Mouse (Mus musculus) layer of hippocampus, adult 11-12 months (tissue): Measurements from ENCODE around the gene Fbn1.
A peak's percentile ranks its signal among the peaks of the same experiment; 100 is the strongest.

ENCODE experiments used
- DNase-seq: peaks from one replicate; pipeline ENCODE4 v3.0.0; 2022; ENCODE audit warnings: low spot score

Fbn1 gene

DNA sequence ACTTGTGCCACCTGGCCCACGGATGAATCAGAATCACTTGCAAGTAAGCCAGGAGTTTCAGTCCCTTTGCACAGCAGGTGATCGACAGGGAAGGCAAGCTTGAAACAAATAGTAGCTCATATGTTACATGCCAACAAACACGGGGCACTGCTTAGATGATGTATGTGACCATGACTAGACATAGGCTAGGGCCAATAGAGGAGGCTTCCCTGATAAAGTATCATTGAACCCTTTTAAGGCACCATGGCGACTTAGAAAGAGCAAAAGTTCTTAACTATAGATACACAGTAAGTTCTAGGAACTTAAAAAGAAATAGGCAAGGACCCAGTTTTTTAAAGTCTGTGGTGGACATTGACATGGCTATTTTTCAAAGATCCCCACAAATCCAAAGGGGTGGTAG is at the start of gene Fbn1:
Gene Fbn1 (minus strand): TSS at position 101 of the 400 bp plus-strand sequence.
- DNase-seq: no peak

DNA sequence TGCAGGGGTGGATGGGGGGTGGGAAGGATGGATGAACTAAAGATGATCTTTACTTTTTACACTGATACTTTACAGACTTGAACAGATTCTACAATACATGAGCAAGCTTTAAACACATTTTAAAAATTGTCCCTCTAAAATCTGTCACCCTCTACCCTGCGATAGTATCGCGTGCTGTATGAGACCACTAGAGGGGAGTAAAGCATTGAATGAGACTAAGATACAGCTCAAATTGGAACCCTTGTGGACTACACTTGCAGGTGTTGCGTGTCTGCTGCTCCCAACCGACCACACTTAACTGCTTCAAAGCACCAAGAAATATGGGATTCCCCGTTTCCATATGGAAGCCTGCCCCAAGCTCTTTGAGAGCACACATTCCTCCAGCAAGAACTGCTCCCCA is 48.0 kb upstream of the Fbn1 start:
- no peak for DNase-seq

DNA sequence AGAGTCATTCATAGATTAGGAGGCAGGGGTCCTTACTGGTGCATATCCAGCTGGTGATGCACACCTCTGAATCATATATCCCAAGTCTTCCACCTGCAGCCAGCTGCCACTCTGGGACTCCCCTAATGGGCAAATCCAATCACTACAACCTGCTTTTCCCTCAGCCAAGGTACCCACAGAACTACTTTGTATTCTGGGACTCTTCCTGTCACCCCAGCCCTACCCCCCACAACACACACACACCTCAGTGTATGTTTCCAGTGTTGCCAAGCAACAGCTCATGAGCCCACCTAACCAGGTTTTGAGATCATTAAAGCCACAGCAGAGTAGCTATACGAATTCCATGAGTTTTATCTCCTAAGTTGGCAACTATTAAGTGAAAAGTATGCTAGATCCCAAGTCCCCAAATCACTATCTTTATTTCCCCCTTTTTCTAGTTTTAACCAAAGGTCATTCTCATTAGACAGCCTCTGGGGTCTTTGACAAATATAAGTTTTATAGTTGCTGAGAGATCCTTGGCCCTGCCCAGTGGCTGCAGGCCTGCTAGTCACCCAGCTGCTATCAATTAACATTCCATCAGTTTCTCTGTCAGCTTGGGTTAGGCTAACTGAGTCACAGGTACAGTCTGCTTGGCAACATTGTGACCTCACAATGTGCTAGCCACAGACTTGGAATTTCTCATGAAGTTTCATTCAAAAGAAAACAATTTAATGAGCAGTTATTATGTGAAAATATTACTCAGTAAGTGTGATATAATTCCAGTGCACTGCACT is 41.2 kb upstream of the Fbn1 start:
- no peak for DNase-seq

DNA sequence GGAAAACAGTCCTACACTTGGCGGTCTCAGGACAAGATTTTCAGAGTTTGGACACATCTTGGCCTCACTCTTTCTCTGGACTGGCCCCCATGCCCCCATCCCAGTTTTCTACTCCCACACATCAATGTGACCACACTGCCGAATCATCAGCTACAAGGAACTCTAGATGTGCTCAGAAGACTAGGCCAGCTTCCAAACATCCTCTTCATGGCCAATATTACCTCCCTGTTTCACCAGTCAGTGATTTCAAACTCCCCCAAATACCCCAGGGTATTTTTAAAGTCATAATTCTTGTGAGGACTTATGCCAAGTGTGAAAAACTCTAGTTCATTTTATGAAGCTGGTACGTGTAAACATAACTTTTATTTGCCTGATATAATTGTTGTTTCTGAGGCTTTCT is 37.2 kb upstream of the Fbn1 start:
- no peak for DNase-seq

DNA sequence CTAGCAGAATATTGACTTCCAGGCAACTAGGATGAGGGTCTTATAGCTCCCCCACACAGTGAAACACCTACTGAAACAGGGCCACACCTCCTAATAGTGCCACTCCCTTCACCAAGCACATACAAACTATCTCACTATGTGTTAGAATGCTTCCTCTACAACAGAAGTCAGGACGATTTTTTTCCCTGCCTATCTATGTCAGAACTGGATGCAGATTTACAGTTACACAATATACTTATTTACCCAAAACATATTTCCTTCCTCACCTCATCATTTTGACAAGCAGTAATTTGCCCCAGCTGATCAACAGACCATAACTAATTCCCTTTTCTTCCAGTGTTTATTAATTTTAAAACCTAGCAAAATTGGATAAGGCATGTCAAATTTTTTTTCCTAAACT is 35.9 kb upstream of the Fbn1 start:
- DNase-seq: no peak

DNA sequence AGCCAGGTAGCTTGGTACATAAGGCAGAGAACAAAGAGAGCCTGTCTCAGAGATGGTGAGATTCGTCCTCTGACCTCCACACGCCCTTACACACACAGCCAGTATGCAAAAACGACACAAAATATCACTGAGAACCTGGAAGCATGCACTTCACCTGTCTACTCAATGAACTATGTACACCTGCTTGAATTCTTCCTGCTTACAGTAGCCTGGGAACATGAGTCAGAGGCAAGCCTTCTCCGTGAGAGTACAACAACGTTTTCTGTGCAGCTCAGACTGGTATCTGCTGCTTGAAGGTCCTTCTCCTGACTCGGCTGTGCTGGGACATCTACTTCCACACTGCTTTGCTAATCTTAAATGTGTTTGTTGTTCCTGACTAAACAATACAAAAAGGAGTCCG is 33.7 kb upstream of the Fbn1 start:
- no peak for DNase-seq

DNA sequence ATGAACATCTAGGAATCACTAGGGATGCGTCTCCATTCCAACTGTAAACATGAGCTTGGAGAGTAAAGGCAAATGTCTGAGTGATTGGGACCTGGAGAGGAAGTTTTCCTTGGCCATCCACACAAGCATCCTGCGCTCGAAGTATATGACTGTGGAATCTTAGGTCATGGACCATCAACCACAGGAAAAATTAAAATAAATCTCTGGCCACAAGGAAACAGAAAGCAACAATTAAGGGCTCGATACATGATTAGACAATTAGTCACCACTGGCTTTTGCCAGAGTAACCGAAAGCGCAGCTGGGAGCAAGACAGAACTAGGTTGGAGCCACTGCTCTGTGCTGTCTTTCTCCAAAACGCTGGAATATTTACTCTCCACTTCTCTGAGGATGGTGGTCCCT is 32.8 kb upstream of the Fbn1 start:
- no peak for DNase-seq

DNA sequence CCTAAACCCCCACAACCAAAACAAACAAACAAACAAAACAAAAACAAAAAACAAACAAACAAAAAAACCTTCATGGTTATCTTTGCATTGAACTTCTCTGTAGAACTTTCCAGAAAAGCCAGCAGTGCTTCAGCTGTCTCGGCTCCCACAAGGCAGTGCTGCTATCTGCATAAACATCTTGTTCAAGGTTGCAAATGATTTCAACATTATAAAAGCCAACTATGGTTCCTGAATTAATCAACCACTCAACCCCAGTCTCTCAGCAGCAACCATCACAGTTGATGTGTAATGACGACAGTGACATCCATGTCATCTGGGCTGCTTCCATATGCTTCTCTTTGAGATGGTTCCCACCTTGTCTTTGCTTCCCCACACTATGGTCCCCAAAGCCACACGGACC is 31.8 kb upstream of the Fbn1 start:
- no peak for DNase-seq

DNA sequence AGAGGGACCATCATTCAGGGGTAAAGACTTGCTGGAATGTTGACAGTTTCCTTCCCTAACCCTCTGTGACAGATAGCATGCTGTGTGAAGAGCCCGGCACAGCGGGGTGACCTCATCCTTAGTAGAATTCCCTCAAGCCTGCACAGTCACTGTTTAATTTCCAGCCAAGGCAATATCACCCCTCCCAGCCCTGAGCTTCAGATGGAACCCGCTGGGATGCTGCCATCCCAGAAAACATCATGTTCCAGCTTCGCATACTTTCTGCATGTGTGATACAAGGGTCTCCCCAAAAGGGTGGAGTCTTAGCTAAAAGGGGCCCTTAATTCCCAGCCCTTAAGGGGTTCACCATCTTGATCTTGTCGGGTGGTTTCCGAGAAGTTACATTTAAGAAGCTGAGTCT is 22.9 kb upstream of the Fbn1 start:
- DNase-seq: no peak

DNA sequence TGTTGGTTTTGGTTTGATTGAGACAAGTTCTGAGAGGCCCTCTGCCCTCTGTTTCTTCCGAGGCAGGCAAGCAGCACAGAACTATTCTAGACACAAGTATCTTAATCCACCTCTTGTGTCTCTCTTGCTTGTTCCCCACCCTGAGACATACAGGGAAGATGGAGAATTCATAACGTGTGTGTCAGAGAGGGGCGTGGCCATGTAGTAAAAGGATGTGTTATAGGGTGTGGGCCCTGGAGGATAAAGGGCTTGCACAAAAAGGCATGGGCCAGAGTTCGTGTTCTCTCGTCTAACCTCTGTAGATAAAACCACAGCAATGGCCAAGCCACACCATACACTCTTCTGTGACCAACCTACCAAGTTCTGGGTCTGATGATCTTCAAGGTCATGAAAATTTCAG is 18.8 kb upstream of the Fbn1 start:
- no peak for DNase-seq

DNA sequence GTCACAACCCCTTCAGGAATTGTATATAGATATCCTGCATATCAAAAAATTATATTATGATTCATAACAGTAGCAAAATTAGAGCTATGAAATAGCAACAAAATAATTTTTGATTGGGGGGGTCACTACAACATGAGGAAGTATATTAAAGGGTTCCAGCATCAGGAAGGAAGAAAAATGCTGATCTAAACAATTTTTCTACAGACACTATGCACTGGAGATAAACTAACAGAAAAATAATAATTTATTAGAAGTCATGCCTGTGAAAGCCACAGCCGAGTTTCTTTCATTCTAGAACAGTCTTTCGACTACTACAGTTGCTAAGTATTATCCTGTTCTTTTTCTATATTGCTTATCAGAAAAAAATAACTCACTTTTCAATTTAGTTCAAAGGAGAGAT is 17.7 kb upstream of the Fbn1 start:
- no peak for DNase-seq

DNA sequence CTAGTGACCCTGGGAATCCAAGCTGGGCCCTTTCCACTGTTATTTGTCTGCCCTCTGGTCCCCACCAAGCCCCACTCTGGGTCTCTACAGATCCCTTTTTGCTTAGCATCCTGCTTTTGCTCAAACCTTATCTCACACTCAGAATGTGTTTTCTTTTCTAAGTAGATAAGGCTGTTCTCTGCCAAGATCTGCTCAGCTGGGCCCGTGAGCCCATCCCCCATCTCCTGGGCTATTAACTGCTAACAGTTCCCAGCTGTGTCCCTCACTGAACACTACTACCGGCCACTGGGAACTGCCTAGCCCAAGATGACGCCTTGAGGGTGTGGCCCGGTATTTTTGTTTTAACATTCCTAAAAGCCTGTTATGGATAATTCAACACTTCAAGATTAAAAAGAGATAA is 8.8 kb upstream of the Fbn1 start:
- DNase-seq: no peak

DNA sequence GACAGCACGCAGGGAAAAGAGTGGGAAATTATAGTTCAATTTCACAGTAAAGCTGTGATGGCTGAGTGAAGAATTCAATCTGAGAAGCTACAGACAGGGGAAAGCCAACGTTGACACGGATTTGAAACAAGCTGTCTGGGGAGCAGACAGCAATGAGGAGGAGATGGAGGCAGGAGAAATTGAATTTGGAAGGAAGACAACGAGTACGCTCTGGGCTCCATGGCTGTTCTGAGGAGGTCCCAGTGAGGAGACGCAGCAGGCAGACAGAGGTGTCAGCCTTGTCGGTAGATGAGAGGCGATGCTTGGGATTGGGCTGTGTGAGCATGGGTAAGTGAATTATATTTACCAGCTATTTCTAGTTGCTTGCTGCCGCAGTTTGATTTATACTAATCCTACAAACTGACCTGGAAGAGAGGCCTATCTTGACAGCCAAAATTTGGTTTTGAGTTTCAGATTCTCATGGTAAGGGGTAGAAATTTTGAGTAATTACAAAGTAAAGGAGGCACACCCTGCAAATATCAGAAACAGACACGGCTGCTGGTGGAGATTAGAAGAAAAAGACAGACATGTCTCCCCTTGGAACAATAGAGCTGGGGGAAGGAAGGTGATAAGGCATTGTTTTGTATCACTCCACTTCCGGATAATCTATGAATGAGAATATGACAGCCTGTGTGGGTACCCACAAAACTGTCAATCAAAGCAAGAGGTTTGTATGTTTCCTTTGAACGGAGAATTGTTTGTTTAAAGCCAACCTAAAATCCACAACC is 7.7 kb upstream of the Fbn1 start:
- no peak for DNase-seq

DNA sequence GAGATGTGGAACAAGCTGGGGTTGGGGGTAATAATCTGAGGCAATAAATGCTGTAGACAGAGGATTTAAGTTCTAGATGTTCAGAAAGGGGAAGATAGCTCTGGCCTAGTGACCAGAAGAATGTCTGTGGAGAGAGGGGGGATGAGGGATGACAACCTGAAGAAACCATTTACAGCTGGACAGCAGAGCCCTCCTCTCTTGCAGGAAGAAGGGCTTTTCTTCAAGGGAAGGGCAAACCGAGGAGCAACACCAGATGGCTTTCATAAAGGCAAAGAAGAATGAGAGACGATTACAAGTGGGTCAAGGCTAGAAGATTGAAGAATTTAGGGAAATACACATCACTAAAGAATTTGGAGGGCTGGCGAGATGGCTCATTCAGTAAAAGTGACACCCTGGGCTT is 6.6 kb upstream of the Fbn1 start:
- DNase-seq: no peak

DNA sequence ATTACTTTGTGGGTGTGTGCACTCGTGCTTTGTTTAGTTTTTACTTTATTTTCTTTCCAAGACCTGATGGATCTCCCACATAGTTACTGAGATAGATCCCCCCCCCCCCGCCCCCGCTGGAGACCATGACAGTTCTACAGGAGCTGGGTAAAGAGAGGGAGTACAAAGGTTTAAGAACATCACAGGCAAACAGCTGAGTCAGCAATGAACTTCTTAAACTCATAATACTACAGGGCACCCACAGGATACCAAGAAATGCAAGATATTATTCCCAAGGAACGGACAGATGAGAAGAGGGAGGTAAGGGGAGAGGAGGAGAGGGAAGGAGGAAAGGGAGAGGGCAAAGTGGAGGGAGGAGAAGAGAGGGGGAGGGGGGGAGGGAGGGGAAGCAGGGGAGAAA is 4.8 kb upstream of the Fbn1 start:
- no peak for DNase-seq

DNA sequence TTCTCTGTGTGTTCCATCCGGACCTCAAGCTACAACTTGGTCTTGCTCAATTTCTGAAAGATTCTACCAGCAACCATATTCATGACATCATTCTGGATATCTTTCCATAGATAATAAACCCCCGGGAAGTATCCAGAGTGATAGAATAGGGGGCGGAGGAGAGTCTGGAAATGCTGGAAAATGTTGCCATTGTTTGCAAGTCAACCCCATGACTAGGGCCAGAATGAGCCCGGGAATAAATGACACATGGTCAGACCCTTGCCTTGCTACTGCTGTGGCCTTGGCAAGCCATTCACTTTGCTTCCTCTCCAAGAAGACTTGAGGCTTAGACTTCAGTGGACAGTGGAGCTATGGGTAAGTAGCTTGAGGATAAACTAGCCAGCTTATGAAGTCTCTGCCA is 4.1 kb upstream of the Fbn1 start:
- DNase-seq: no peak

DNA sequence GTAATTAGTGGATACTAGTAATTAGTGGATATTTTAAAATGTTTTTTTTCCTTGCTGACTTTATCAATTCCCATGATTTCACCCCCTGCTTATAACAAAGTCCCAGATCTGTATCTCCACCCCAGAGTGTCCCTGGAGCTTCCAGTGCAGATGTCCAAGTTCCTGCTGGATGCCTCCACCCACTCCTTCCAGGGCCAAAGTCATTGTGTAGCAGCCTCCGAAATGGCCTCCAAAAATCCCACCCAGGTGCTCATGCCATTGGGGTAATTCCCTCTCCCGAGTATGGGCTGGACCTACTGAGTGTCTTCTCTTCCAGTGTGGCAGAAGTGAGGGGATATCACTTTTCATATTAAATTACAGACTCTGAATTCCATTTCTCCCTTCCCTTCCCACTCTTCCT is 3.0 kb upstream of the Fbn1 start:
- no peak for DNase-seq

DNA sequence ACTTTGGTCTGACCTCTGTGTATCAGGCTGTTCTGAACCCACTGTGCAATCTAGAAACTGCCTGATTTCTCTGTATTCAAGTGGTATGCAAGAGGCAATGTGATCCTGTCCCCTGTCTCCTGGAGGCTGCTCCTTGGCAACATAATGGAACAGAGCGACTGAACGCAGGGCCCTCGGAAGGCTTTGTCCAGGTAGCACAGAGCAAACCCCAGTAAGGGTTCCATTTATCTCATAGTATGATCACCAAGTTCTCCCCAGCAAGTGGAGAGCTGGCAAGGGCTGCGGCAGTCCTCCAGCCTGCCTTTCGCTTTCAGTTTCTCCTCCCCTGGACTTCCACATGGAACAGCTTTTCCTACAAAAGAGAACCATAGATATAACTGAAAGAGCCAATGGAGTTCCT is 588 bp upstream of the Fbn1 start:
- DNase-seq: no peak

DNA sequence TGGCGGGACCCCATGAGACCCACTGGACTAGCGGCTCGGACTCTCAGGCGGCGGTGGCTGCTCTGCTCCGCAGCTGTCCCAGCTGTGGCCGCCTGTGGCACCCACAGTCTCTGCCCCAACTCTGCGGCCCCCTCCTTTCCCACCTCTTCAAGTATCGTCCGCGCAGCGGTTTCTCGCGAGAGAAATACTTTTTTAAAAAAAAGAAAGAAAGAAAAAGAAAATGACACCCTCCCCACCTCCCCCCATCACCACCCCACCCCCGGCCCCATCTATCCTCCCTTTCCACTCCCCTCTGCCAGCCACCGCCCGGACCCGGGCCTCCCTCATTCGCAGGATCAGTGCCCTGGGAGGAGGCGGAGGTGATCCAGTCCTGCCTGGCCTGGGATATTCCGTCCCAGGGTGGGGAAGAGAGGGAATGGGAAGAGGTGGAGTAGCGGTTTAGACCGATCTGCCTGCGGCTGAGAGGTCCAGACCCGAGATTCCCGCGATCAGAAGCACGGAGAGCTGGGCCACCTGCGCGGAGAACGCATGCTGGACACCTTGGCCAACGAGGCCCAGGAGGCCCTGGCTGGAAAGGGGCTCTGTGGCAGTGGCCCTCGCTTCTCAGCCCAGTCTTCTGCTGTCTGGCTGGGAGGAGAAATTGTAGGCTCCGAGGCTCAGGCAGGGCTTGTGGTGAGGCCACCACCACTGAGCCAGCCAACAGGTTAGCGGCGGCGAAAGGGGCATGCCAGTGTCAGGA is 1.3 kb downstream of the Fbn1 start:
- DNase-seq: no peak

DNA sequence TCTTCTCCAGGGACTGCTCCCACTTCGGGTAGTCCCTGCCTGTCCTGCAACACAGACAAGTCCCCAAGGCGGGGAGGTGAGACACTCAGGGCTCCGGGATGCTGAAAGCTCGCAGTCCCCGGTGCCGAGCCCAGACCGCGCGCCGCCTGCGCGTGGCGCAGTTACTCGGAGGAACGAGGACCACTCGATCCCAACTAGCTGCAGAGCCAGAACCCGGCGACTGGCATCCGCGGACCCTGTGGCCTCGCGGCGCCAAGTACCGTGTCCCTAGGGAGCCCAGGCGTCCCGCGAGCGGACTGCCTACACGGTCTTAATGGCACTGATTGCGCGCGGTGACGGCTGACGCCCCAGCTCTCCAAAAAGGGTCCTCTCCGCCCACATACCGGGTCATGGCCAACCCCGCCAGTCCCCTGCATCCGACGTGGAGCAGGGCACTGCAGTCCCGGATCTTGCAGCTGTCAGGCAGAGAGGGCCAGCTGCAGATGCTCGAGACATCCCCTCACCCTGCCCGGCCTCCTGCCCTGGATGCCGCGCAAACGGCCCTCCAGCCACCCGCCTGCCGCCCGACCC is 2.0 kb downstream of the Fbn1 start:
- DNase-seq: peak; percentile 35

DNA sequence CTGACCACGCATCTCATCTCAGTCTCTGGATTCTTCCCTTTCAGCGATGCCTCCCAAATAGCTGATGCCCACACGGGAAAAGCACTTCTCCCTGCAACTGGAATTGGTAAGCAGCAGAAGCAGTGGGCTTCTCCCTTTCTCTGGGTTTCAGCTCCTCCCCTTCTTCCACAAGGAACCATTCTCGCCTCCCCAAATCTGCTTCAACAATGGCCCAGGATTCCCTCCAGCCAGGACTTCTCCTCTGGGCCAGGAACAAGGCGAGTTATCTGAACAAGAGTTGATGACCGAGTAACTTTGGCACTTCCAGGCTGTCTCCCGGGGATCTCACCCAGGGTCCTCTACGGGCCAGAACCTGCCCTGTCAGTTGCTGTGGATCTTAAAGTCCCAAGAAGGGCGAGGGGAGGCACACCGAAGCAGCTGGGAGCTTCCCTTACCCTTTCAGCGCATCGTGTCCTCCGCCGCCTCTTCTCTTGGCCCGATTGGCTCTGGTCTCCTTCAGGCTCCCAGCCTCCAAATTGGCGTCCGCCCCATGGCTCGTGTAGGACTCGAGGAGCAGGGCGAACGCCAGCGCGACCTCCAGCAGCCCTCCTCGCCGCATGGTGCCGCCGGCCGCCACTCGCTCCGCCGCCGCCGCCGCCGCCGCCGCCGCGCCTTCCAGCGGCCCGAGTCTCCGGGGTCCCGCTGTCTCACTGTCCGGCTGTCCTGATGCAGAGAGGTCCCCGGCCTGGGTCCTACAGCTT is 2.6 kb downstream of the Fbn1 start, which contains the start of gene Gm9913:
Gene Gm9913 (plus strand): TSS at position 84 of the 740 bp plus-strand sequence.
- DNase-seq: no peak

DNA sequence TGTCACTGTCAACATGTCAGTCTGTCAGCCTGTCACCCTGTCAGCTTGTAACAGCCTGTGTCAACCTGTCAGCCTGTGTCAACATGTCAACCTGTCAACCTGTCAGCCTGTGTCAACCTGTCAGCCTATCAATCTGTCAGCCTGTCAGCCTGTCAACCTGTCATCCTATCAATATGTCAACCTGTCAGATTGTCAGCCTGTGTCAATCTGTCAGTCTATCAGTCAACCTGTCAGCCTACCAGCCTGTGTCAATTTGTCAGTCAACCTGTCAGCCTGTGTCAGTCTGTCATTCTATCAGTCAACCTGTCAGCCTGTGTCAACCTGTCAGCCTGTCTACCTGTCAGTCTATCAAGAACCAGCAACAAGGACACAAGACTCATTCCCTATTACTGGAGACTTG is 6.3 kb downstream of the Fbn1 start:
- no peak for DNase-seq
